Mouse (Mus musculus): Measurements from ENCODE around the gene Sh3d21.

GRCm38 (mm10) chr4:126159455-126159854 is 3.8 kb downstream of the Sh3d21 start:
- TF ChIP-seq POLR2A (IDR thresholded peaks at IDR 0.05; ENCODE audit: low read depth, low read length), result no peak
- no peak for TF ChIP-seq CTCF (IDR thresholded peaks at IDR 0.05; ENCODE audit: borderline replicate concordance, insufficient read depth, low read length)
